Mouse (Mus musculus) splenic B cell, adult 2 months (primary cell): ENCODE measurements around the gene Trp63.

Experiments used
- DNase-seq: peaks from one replicate; pipeline ENCODE4 v3.0.0-alpha.2; 2011; ENCODE audit warnings: low read depth, low spot score
- H3K27me3 ChIP-seq: 2 replicates; pipeline ENCODE4 v1.6.1; 2012; ENCODE audit warnings: mild to moderate bottlenecking, low read length, moderate library complexity, mixed read lengths; ENCODE audit not compliant: control insufficient read depth, poor library complexity, insufficient read depth, severe bottlenecking
- H3K36me3 ChIP-seq: 2 replicates; pipeline ENCODE4 v1.6.1; 2012; ENCODE audit warnings: mild to moderate bottlenecking, low read length, moderate library complexity, mixed read lengths; ENCODE audit not compliant: control insufficient read depth, poor library complexity, insufficient read depth, severe bottlenecking

Gene Trp63

DNA sequence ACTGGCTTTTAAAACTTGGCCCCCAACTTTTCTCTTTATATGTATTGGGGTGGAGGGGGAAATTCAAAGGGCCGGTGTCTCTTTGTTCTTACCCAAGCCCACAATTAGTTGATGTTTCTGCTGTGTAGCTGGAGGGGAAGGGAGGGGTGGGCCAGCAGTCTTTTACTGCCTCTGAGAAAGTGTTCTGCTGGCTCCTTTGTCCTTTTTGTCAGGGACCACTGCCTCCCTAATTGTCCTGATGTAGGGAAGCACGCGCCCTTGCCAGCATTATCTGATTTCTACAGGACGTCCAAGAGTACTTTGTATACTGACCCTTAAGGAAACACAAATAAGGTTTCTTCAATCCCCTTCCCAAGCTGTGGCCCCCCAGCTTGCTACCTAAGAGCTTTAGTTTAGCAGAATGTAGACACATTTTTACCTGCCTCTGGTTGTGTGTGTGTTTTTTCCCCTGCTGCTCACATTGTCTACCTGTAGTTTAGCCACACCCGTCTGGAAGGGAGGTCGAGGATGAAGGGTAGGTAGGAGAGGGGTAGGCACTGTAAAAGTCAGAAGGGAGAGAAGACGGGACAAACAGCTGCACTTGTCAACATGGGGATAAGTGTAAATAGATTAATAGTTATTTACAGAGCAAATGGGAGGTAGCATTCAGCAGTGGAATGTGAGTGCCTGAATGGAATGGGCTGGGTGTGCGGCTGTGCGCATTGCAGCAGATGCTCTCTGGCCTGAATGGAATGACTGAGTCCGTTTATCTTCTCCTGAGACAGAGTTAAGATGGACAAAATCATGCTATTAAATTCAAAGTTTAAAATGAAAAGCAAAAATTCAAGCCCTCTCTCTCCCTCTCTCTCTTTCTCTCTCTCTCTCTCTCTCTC is 134.4 kb downstream of the Trp63 start:
- no peak for DNase-seq
- no peaks in the 10 kb centered on the region for H3K27me3 ChIP-seq
- no peaks in the 10 kb centered on the region for H3K36me3 ChIP-seq

- H3K36me3 ChIP-seq, result no peaks in the 10 kb centered on the region
- H3K27me3 ChIP-seq, result no peaks in the 10 kb centered on the region
- no peak for DNase-seq
These were observed 142.5 kb downstream of the Trp63 start for GRCm38 (mm10) chr16:25826016-25826415.

- DNase-seq, result no peak
- Histone ChIP-seq H3K27me3 (no peaks in the 10 kb centered on the region), H3K36me3 (no peaks in the 10 kb centered on the region)
These were observed 149.0 kb downstream of the Trp63 start for GRCm38 (mm10) chr16:25832576-25832975.

- no peak for DNase-seq
These were observed 151.7 kb downstream of the Trp63 start for GRCm38 (mm10) chr16:25835301-25835700.

DNA sequence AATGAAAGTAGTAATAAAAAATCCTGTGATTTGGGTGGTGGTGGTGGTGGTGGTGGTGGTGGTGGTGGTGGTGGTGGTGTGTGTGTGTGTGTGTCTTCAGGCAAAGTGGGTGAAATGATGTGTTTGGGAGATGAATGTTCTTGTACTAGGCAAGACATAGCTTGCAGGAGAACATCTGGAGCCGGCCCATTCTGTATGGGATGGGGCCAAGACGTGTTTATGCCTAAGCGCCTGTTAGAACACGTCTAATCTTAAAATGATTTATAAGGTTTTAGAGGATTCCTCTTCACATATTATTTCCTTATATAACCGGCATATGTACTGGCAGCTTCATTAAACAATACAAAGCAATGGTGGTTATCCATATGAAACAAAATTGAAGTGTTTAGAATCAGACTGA is 152.2 kb downstream of the Trp63 start:
- Histone ChIP-seq H3K27me3 (no peaks in the 10 kb centered on the region), H3K36me3 (no peaks in the 10 kb centered on the region)
- DNase-seq, result no peak

More at GRCm38 (mm10) chr16:25835301-25835700, 151.7 kb downstream of the Trp63 start:
- no peaks in the 10 kb centered on the region for H3K36me3 ChIP-seq
- no peaks in the 10 kb centered on the region for H3K27me3 ChIP-seq

DNA sequence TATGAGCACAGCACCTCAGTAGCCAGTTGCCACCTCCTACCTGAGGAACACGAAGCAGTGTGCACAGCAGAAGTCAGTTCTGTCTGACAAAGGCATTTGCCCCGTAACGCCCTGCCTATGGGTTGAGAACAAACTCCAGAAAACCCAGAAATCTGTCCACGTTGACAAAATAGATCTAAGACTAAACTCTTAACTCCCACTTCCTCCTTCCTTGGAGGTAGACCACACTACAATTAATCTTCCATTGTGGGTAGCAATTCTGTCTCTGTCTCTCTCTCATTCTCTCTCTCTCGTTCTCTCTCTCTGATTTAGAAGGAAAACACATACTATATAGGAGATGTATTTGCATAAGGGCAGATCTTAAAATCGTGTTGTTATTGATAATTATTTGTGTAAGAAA is 159.4 kb downstream of the Trp63 start:
- Histone ChIP-seq H3K36me3 (no peaks in the 10 kb centered on the region), H3K27me3 (no peaks in the 10 kb centered on the region)
- DNase-seq, result no peak

GRCm38 (mm10) chr16:25843625-25844024 is 160.1 kb downstream of the Trp63 start:
- no peak for DNase-seq
- H3K27me3 ChIP-seq, result no peaks in the 10 kb centered on the region
- H3K36me3 ChIP-seq, result no peaks in the 10 kb centered on the region

DNA sequence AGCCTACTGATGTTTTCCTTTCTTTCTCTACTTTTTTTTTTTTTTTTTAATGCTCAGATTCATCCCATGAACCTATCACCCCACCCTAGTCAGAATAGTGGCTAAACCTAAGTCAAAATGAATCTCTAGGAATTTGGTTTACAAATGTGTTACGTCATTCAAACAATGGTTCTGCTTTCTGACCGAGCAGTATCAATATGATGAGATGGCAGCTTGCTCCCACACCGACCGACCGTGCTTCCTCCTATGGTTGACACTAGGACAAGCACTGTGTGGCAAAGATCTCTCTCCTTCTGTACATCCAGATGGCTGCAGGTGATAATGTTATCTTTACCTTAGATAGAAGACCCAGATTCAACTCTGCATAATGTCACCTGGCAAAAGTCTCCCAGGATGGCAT is 163.0 kb downstream of the Trp63 start:
- H3K36me3 ChIP-seq, result no peaks in the 10 kb centered on the region
- H3K27me3 ChIP-seq, result no peaks in the 10 kb centered on the region
- DNase-seq, result no peak

DNA sequence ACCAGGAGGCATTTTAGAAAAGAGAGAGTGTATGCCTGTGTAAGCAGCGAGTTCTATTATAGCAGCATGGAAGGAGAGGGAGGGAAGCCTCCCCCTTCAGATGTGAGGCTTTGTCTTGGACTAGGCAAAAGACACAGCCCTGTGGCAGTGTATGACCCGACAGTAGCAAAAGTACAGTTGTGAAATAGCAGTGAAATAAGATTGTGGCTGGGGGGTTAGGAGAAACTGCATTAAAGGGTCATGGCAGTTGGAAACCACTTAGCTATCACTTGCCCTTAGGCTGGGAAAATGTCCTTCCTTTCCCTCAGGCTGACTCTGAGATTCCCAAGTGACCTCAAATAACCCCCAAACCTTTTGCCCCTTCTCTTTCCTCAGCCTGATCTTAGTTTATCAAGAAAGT is 164.9 kb downstream of the Trp63 start:
- Histone ChIP-seq H3K27me3 (no peaks in the 10 kb centered on the region), H3K36me3 (no peaks in the 10 kb centered on the region)
- no peak for DNase-seq

DNA sequence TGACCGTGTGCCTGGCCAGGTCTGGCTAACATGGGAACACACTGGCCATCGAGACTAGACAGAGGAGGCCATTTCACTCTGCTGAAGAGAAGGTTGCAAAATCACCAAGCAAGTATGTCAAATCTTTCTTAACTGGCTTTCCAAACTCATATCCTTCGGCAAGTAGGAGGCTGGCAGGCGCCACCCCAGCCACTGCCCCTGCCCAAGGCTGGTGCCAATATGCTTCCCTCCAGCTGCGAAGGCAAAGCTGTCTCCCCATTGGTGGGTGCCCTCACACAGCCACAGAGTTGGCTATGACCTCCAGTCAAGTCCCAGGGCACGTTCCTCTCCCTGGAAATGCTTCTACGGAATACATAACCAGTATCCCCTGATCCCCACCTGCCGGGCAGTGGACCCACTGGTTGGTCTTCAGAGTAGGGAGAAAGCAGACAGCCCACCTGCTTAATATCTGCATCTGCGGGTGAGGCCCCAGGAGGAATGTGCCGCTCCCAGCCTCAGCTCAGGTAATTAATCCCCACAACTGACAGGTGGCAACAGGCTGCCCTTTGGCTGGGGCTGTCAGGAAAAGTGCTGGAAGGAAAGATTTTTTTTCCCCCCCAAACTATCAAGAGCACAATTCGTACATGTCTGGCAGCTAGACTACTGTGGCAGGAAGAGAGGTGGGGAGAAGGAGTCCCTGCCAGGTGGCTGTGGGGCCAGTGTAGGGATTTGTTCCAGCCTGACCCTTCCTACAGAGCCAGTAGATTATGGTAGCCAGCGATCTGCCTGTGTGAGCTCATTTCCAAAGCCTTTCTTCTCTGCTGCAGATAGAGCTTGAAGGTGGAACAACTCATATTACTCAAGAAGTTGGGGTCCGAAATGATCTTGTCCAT is 166.3 kb downstream of the Trp63 start:
- Histone ChIP-seq H3K36me3 (no peaks in the 10 kb centered on the region), H3K27me3 (no peaks in the 10 kb centered on the region)
- DNase-seq, result no peak

- DNase-seq, result no peak
- no peaks in the 10 kb centered on the region for H3K36me3 ChIP-seq
- H3K27me3 ChIP-seq, result no peaks in the 10 kb centered on the region
These were observed 177.4 kb downstream of the Trp63 start for GRCm38 (mm10) chr16:25860731-25861505.

- DNase-seq, result no peak
- Histone ChIP-seq H3K27me3 (no peaks in the 10 kb centered on the region), H3K36me3 (no peaks in the 10 kb centered on the region)
These were observed 181.7 kb downstream of the Trp63 start for GRCm38 (mm10) chr16:25865096-25865869.

- Histone ChIP-seq H3K36me3 (no peaks in the 10 kb centered on the region), H3K27me3 (no peaks in the 10 kb centered on the region)
- no peak for DNase-seq
These were observed 187.9 kb downstream of the Trp63 start for GRCm38 (mm10) chr16:25871503-25871902.

DNA sequence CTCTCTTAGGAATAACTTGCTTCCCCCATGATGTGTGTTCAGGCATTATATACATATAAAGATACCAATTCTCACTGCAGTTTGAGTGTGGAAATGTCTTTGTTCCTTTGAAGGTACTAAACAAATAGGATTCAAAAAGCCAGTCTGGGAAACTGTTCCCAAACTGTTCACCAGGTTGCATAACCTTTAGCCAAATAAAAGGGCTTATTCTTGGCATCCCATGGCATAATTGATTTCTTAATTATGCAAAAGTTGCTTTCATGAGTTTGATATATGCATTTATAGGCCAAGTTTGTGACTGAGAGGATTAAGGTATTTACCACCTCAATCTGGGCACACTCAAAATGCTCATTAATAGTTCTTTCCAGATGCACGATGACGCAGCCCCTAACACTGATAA is 192.1 kb downstream of the Trp63 start:
- no peaks in the 10 kb centered on the region for H3K36me3 ChIP-seq
- DNase-seq, result no peak

More for the DNA sequence above, 192.1 kb downstream of the Trp63 start:
- no peaks in the 10 kb centered on the region for H3K27me3 ChIP-seq
